Mouse (Mus musculus): ENCODE data around the gene Bcl10. TPM values are rescaled to one million over a fixed set of nuclear protein-coding genes. Genes with fewer than 3 reads are reported as not detected.

The Bcl10 gene
- total RNA-seq, 2 experiments from 2014 or later: 39.0 to 41.2 TPM

Other genes starting within 250 kb of the Bcl10 start
- gene Ddah1, start 164.1 kb upstream of the Bcl10 start, total RNA-seq (2015): not detected in 2 replicates
- gene Ddah1, start 164.1 kb upstream of the Bcl10 start, total RNA-seq (2017): not detected in 2 replicates
- 25.3 and 42.3 TPM in 2 replicates for gene 2410004B18Rik, start 15.2 kb downstream of the Bcl10 start, total RNA-seq (2015)
- 13.3 and 14.0 TPM in 2 replicates for gene 2410004B18Rik, start 15.2 kb downstream of the Bcl10 start, total RNA-seq (2017)
- 3.7 and 4.9 TPM in 2 replicates for gene Syde2, start 65.1 kb downstream of the Bcl10 start, total RNA-seq (2015)
- gene Syde2, start 65.1 kb downstream of the Bcl10 start, total RNA-seq (2017): 3.2 and 5.0 TPM in 2 replicates
- not detected in 2 replicates for gene Wdr63, start 185.3 kb downstream of the Bcl10 start, total RNA-seq (2015)
- gene Wdr63, start 185.3 kb downstream of the Bcl10 start, total RNA-seq (2017): not detected in 2 replicates
- 0.07 TPM in 1 of 2 replicates, not detected in the other for gene Mcoln3, start 194.6 kb downstream of the Bcl10 start, total RNA-seq (2015)
- gene Mcoln3, start 194.6 kb downstream of the Bcl10 start, total RNA-seq (2017): 0.21 and 0.44 TPM in 2 replicates
- 0.32 and 2.0 TPM in 2 replicates for gene Mcoln2, start 227.0 kb downstream of the Bcl10 start, total RNA-seq (2015)
- 2.1 and 4.0 TPM in 2 replicates for gene Mcoln2, start 227.0 kb downstream of the Bcl10 start, total RNA-seq (2017)